In the genomic region with DNA sequence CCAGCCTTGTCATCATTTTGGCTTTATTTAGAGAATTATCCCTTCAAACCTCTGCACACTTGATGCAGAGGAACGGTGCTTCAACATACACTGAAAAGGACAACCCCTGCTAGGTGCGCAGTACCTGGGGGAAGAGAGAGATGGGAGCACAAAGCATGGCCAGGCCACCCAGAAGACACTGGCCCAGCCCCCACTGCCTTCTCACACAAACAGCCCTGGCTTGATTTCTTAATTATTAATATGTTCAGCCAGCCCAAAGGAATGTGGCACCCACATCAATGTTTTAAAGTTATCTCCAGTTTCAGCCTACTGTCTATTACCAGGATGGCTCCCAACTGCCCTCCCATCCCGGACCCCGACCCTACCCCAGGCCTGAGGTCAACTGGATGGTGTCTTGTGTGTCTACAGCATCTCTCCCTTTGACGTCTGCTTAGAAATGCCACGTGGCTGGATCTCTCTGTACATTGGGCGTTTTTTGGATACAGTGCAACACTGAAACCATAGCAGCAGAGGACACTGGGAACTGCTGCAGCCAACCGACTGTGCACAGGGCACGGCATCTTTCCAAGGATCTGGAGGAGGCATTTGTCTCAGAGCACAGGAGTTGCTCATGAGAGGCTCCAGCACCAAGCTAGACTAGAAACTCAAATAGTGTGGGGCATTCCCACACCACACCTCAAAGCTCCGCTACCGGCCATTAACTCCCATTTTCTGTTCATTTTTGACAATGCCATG, we compare ENCODE assay signal across 10 mouse cellular contexts.
DNase-seq lines count a peak whose midpoint lies in the region; ATAC-seq and TF ChIP-seq lines count a peak whose summit lies in the region.
"Had no signal": no experiment of that assay in that cellular context is flagged by ENCODE, and none has a peak within 500 bp of the region (broad histone marks: within the 10 kb centered on the region; RNA-seq: fewer than 3 reads in every experiment).

No protein-coding gene starts in this region.

- peaks cover 46% of the 10 kb centered on the region for H3K4me1 ChIP-seq in intestine, embryonic 14.5 days (replicated peaks; ENCODE audit: control insufficient read depth, insufficient read depth, low read length)
- peaks cover 2% of the 10 kb centered on the region; the same call in 1 of the 2 replicates for H3K4me1 ChIP-seq in intestine, postnatal 0 days (replicated peaks; ENCODE audit: control insufficient read depth, insufficient read depth, low read length)
- H3K4me1 ChIP-seq in cerebellum, adult 2 months (ENCODE audit: control insufficient read depth, insufficient read depth, low read length), result peaks cover 12% of the 10 kb centered on the region
- peaks cover 30% of the 10 kb centered on the region for H3K4me1 ChIP-seq in embryonic facial prominence, embryonic 12.5 days
- peaks cover 31% of the 10 kb centered on the region for H3K4me1 ChIP-seq in limb, embryonic 10.5 days

- H3K27me3 ChIP-seq in intestine, embryonic 14.5 days (replicated peaks; ENCODE audit: control insufficient read depth, insufficient read depth, low read length), result no peaks in the 10 kb centered on the region
- no peaks in the 10 kb centered on the region for H3K27me3 ChIP-seq in intestine, postnatal 0 days (replicated peaks; ENCODE audit: control insufficient read depth, insufficient read depth, low read length)
- no peaks in the 10 kb centered on the region for H3K27me3 ChIP-seq in cerebellum, adult 2 months (ENCODE audit: control insufficient read depth, insufficient read depth, low read length)
- H3K27me3 ChIP-seq in embryonic facial prominence, embryonic 12.5 days, result no peaks in the 10 kb centered on the region
- no peaks in the 10 kb centered on the region for H3K27me3 ChIP-seq in limb, embryonic 10.5 days (ENCODE audit: low read depth, poor library complexity, severe bottlenecking)

- TF ChIP-seq POLR2A in cerebellum, adult 2 months (IDR thresholded peaks at IDR 0.05; ENCODE audit: borderline replicate concordance, insufficient read depth, low read length), result no peak

- DNase-seq in intestine, embryonic 14.5 days (ENCODE audit: low spot score), result no peak
- peak; percentile 54 to 73 for DNase-seq in cerebellum, adult 2 months
- DNase-seq in limb, embryonic 10.5 days (ENCODE audit: low spot score), result no peak
- DNase-seq in embryo, embryonic 9.5 days (ENCODE audit: extremely low spot score), result no peak
- no peak for DNase-seq in gastrocnemius, adult 8-10 months (ENCODE audit: low spot score in 2 of 2)
- DNase-seq: thymus, postnatal 14 days had no signal

- H3K4me2 ChIP-seq in intestine, embryonic 14.5 days (ENCODE audit: low read length), result no peak overlapping the region
- H3K4me2 ChIP-seq in intestine, postnatal 0 days (replicated peaks; ENCODE audit: low read depth), result no peak overlapping the region
- H3K4me2 ChIP-seq in embryonic facial prominence, embryonic 12.5 days (replicated peaks), result no peak overlapping the region

- no peak overlapping the region for H3K9ac ChIP-seq in intestine, embryonic 14.5 days (ENCODE audit: low read length)
- H3K9ac ChIP-seq in intestine, postnatal 0 days (ENCODE audit: low read depth, low read length), result no peak overlapping the region
- H3K9ac ChIP-seq in embryonic facial prominence, embryonic 12.5 days, result no peak overlapping the region

- H3K9me3 ChIP-seq in intestine, embryonic 14.5 days (ENCODE audit: control insufficient read depth, low read length), result peaks cover 6% of the 10 kb centered on the region; the same call in 1 of the 2 replicates
- no peaks in the 10 kb centered on the region for H3K9me3 ChIP-seq in intestine, postnatal 0 days (ENCODE audit: control insufficient read depth)
- 0 out of 2 replicates have a peak, but pooled peaks cover 5% of the 10 kb centered on the region for H3K9me3 ChIP-seq in embryonic facial prominence, embryonic 12.5 days
- no peaks in the 10 kb centered on the region for H3K9me3 ChIP-seq in limb, embryonic 10.5 days (replicated peaks)
- H3K9me3 ChIP-seq: G1E had no signal

- no peak overlapping the region for H3K4me3 ChIP-seq in intestine, embryonic 14.5 days (ENCODE audit: low read depth, low read length)
- H3K4me3 ChIP-seq in intestine, postnatal 0 days (ENCODE audit: low read depth, low read length), result no peak overlapping the region
- H3K4me3 ChIP-seq in cerebellum, adult 2 months (replicated peaks; ENCODE audit: insufficient read depth, low read depth, low read length), result no peak overlapping the region
- H3K4me3 ChIP-seq in embryonic facial prominence, embryonic 12.5 days, result no peak overlapping the region
- no peak overlapping the region for H3K4me3 ChIP-seq in limb, embryonic 10.5 days
- H3K4me3 ChIP-seq: myocyte had no signal

- 86% methylated on average over 11 of the region's 11 CpGs for WGBS in intestine, embryonic 14.5 days
- WGBS in intestine, postnatal 0 days, result 79% methylated on average over 11 of the region's 11 CpGs
- 52% methylated on average over 11 of the region's 11 CpGs for WGBS in cerebellum, adult 2 months
- WGBS in embryonic facial prominence, embryonic 12.5 days, result 78% methylated on average over 11 of the region's 11 CpGs
- 95% methylated on average over 11 of the region's 11 CpGs for WGBS in limb, embryonic 10.5 days

- peaks cover 27% of the 10 kb centered on the region for H3K36me3 ChIP-seq in intestine, embryonic 14.5 days (ENCODE audit: control insufficient read depth, insufficient read depth, low read length)
- H3K36me3 ChIP-seq in intestine, postnatal 0 days (ENCODE audit: control insufficient read depth, insufficient read depth), result no peaks in the 10 kb centered on the region
- no peaks in the 10 kb centered on the region for H3K36me3 ChIP-seq in embryonic facial prominence, embryonic 12.5 days
- H3K36me3 ChIP-seq in limb, embryonic 10.5 days, result no peaks in the 10 kb centered on the region

- no peak for ATAC-seq in intestine, embryonic 14.5 days (replicated peaks; ENCODE audit: low FRiP score, low TSS enrichment, low read depth)
- ATAC-seq in intestine, postnatal 0 days, result no peak
- no peak for ATAC-seq in embryonic facial prominence, embryonic 12.5 days (ENCODE audit: insufficient number of reproducible peaks, insufficient read depth, low FRiP score, low TSS enrichment)

- no peak for TF ChIP-seq CTCF in intestine, postnatal 0 days (IDR thresholded peaks at IDR 0.05; ENCODE audit: low read depth)
- no peak for TF ChIP-seq CTCF in cerebellum, adult 2 months (IDR thresholded peaks at IDR 0.05; ENCODE audit: borderline replicate concordance, insufficient read depth, low read depth, low read length)

- H3K27ac ChIP-seq in intestine, embryonic 14.5 days (ENCODE audit: low read depth), result peak overlapping the region; percentile 81
- H3K27ac ChIP-seq in intestine, postnatal 0 days (ENCODE audit: low read depth, low read length), result no peak overlapping the region
- peak overlapping the region; percentile 11; the same call in 1 of the 2 replicates for H3K27ac ChIP-seq in cerebellum, adult 2 months (ENCODE audit: insufficient read depth, low read length)
- peak overlapping the region; percentile 77; the same call in 1 of the 2 replicates for H3K27ac ChIP-seq in embryonic facial prominence, embryonic 12.5 days
- peak overlapping the region; percentile 57 for H3K27ac ChIP-seq in limb, embryonic 10.5 days

Comparison
In these comparisons a context has a peak if more than half of its experiments do, and no peak if none do; other contexts are left out.
1. DNase-seq: peak in cerebellum, adult 2 months (2 of 2); none in intestine, embryonic 14.5 days (single experiment), limb, embryonic 10.5 days (single experiment), embryo, embryonic 9.5 days (single experiment) and gastrocnemius, adult 8-10 months (0 of 2).